Mouse (Mus musculus) embryo, embryonic 11 days (tissue): Measurements from ENCODE around the gene Thap3.
A peak's percentile ranks its signal among the peaks of the same experiment; 100 is the strongest.

ENCODE experiments used
- DNase-seq: peaks from one replicate; pipeline ENCODE4 v3.0.0-alpha.2; 2015

Gene Thap3

GRCm38 (mm10) chr4:151980699-151981098, 8.1 kb downstream of the Thap3 start:
- peak; percentile 47 for DNase-seq

GRCm38 (mm10) chr4:151977748-151978147, 11.0 kb downstream of the Thap3 start:
- DNase-seq: peak; percentile 85

- peak; percentile 56 for DNase-seq
These were observed 13.4 kb downstream of the Thap3 start for GRCm38 (mm10) chr4:151975441-151975840.

GRCm38 (mm10) chr4:151972221-151972967, 16.4 kb downstream of the Thap3 start:
- DNase-seq: peak; percentile 58

GRCm38 (mm10) chr4:151968204-151968921, 20.4 kb downstream of the Thap3 start:
- no peak for DNase-seq

GRCm38 (mm10) chr4:151962817-151963216, 26.0 kb downstream of the Thap3 start:
- no peak for DNase-seq

GRCm38 (mm10) chr4:151960513-151960854, 28.3 kb downstream of the Thap3 start:
- DNase-seq: no peak

- DNase-seq: no peak
These were observed 28.8 kb downstream of the Thap3 start for GRCm38 (mm10) chr4:151959849-151960512.

GRCm38 (mm10) chr4:151957584-151958315, 31.0 kb downstream of the Thap3 start:
- DNase-seq: no peak

GRCm38 (mm10) chr4:151955791-151956190, 33.0 kb downstream of the Thap3 start:
- DNase-seq: no peak

- no peak for DNase-seq
These were observed 35.6 kb downstream of the Thap3 start for GRCm38 (mm10) chr4:151953209-151953608.

GRCm38 (mm10) chr4:151948497-151949471, 40.0 kb downstream of the Thap3 start:
- no peak for DNase-seq

- DNase-seq: no peak
These were observed 42.6 kb downstream of the Thap3 start for GRCm38 (mm10) chr4:151946211-151946610.

GRCm38 (mm10) chr4:151938089-151938488, 50.7 kb downstream of the Thap3 start:
- no peak for DNase-seq

- no peak for DNase-seq
These were observed 51.4 kb downstream of the Thap3 start for GRCm38 (mm10) chr4:151937441-151937840.

GRCm38 (mm10) chr4:151934215-151934572, 54.6 kb downstream of the Thap3 start:
- peak; percentile 17 for DNase-seq

- peak; percentile 93 for DNase-seq
These were observed 55.1 kb downstream of the Thap3 start, which contains the start of gene Dnajc11 for GRCm38 (mm10) chr4:151933505-151934214. Gene Dnajc11 (plus strand): TSS chr4:151933691.
